Comparison of ENCODE assay signal across 7 mouse cellular contexts in the genomic region with DNA sequence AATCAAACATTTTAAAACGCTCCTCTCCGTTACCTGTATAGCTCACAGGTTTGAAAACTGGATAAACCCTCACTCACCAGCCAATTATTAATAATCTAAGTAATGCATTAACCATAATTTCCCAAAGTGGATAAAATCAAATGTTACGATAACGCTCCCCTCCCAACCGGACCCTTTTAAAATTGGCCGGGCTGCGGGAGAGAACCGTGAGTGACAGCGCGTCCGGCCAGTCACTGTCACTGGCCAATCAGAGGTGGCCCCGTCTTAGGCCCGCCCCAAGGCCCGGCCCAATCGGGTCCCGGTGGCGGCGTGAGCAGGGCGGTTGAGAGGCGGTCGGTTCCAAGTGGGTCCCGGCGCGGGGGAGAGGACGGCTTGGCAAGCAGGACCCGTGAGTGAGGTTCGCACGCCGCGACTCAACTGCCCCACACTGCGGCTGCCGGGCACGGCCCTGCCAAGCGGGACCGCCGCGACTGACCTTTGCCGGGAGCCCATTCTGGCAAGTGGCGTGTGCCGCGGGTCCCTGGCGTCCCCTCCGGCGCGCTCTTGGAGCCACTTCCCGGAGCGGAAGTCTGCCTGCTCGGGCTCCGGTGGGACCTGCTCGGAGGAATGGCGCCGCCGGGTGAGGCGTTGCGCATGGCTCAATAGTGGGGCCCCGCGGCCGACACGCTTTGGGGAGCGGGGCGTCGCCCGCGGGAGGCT. TPM values are rescaled to one million over a fixed set of nuclear protein-coding genes. Genes with fewer than 3 reads are reported as not detected.
DNase-seq lines count a peak whose midpoint lies in the region; ATAC-seq and TF ChIP-seq lines count a peak whose summit lies in the region.

Gene Rpn2 (plus strand): TSS at position 301 of the 699 bp plus-strand sequence.

- intact Hi-C loops in left cerebral cortex, postnatal 4 days (cut with DNase I), result loop anchor here (5.0 kb wide), 1 partner anchor 77 kb away; the partner anchor contains the start of gene Rbl1

- TF ChIP-seq POLR2A in small intestine, adult 2 months (IDR thresholded peaks at IDR 0.05; ENCODE audit: low read depth, low read length), result peak; percentile 29; the same call in 1 of the 2 replicates

- peak; percentile 99 for ATAC-seq in intestine, postnatal 0 days
- ATAC-seq in midbrain, embryonic 12.5 days (ENCODE audit: low FRiP score, low read depth), result peak; percentile 100

- WGBS in embryonic facial prominence, embryonic 10.5 days, result under 1% methylated on average over 64 of the region's 64 CpGs
- WGBS in intestine, postnatal 0 days, result under 1% methylated on average over 64 of the region's 64 CpGs
- WGBS in midbrain, embryonic 12.5 days, result under 1% methylated on average over 62 of the region's 64 CpGs
- under 1% methylated on average over 64 of the region's 64 CpGs for WGBS in small intestine, adult 2 months

- peak within 1 kb of the TSS; percentile 99 for H3K27ac ChIP-seq in embryonic facial prominence, embryonic 10.5 days (replicated peaks)
- peak within 1 kb of the TSS; percentile 92 for H3K27ac ChIP-seq in intestine, postnatal 0 days (ENCODE audit: low read depth, low read length)
- peak within 1 kb of the TSS; percentile 92 for H3K27ac ChIP-seq in midbrain, embryonic 12.5 days (replicated peaks)
- peak within 1 kb of the TSS; percentile 79 for H3K27ac ChIP-seq in small intestine, adult 2 months (ENCODE audit: insufficient read depth, low read depth, low read length)

- no peaks in the 10 kb centered on the region for H3K27me3 ChIP-seq in embryonic facial prominence, embryonic 10.5 days (replicated peaks; ENCODE audit: low read depth, poor library complexity, severe bottlenecking)
- H3K27me3 ChIP-seq in intestine, postnatal 0 days (replicated peaks; ENCODE audit: control insufficient read depth, insufficient read depth, low read length), result no peaks in the 10 kb centered on the region
- H3K27me3 ChIP-seq in midbrain, embryonic 12.5 days, result no peaks in the 10 kb centered on the region
- H3K27me3 ChIP-seq in small intestine, adult 2 months (ENCODE audit: control insufficient read depth, insufficient read depth, low read length), result no peaks in the 10 kb centered on the region

- peak within 1 kb of the TSS; percentile 99 for H3K4me3 ChIP-seq in embryonic facial prominence, embryonic 10.5 days
- peak within 1 kb of the TSS; percentile 94 for H3K4me3 ChIP-seq in intestine, postnatal 0 days (ENCODE audit: low read depth, low read length)
- H3K4me3 ChIP-seq in midbrain, embryonic 12.5 days, result peak within 1 kb of the TSS; percentile 91
- peak within 1 kb of the TSS; percentile 90 for H3K4me3 ChIP-seq in small intestine, adult 2 months (ENCODE audit: low read depth, low read length)

- DNase-seq in adrenal gland, postnatal 10 days, result peak; percentile 98
- DNase-seq in embryonic facial prominence, embryonic 10.5 days (ENCODE audit: low spot score), result peak; percentile 98
- no peak for DNase-seq in gonadal fat pad, adult 2 months (ENCODE audit: low read depth)
- peak; percentile 99 for DNase-seq in left cerebral cortex, postnatal 4 days

- peaks cover 20% of the 10 kb centered on the region for H3K4me1 ChIP-seq in embryonic facial prominence, embryonic 10.5 days
- H3K4me1 ChIP-seq in intestine, postnatal 0 days (replicated peaks; ENCODE audit: control insufficient read depth, insufficient read depth, low read length), result peaks cover 7% of the 10 kb centered on the region; the same call in 1 of the 2 replicates
- peaks cover 22% of the 10 kb centered on the region for H3K4me1 ChIP-seq in midbrain, embryonic 12.5 days
- H3K4me1 ChIP-seq in small intestine, adult 2 months (ENCODE audit: control insufficient read depth, insufficient read depth, insufficient read length, low read length), result peaks cover 4% of the 10 kb centered on the region; the same call in 1 of the 2 replicates

- no peaks in the 10 kb centered on the region for H3K9me3 ChIP-seq in embryonic facial prominence, embryonic 10.5 days
- no peaks in the 10 kb centered on the region for H3K9me3 ChIP-seq in intestine, postnatal 0 days (ENCODE audit: control insufficient read depth)
- H3K9me3 ChIP-seq in midbrain, embryonic 12.5 days, result no peaks in the 10 kb centered on the region

- peak; percentile 34 for TF ChIP-seq CTCF in intestine, postnatal 0 days (IDR thresholded peaks at IDR 0.05; ENCODE audit: low read depth)
- TF ChIP-seq CTCF in small intestine, adult 2 months (IDR thresholded peaks at IDR 0.05; ENCODE audit: extremely low read depth, insufficient read length, insufficient replicate concordance, low read depth, low read length), result no peak

- peak within 1 kb of the TSS; percentile 75 for H3K4me2 ChIP-seq in intestine, postnatal 0 days (replicated peaks; ENCODE audit: low read depth)
- H3K4me2 ChIP-seq in midbrain, embryonic 12.5 days (replicated peaks), result peak within 1 kb of the TSS; percentile 74

- peak within 1 kb of the TSS; percentile 89 for H3K9ac ChIP-seq in intestine, postnatal 0 days (ENCODE audit: low read depth, low read length)
- H3K9ac ChIP-seq in midbrain, embryonic 12.5 days (replicated peaks), result peak within 1 kb of the TSS; percentile 77

- peaks cover 32% of the 10 kb centered on the region for H3K36me3 ChIP-seq in embryonic facial prominence, embryonic 10.5 days (replicated peaks)
- peaks cover 13% of the 10 kb centered on the region; the same call in 1 of the 2 replicates for H3K36me3 ChIP-seq in intestine, postnatal 0 days (ENCODE audit: control insufficient read depth, insufficient read depth)
- peaks cover 21% of the 10 kb centered on the region for H3K36me3 ChIP-seq in midbrain, embryonic 12.5 days
- peaks cover 6% of the 10 kb centered on the region for H3K36me3 ChIP-seq in small intestine, adult 2 months (ENCODE audit: control insufficient read depth, insufficient read depth, low read length)

RNA-seq across cellular contexts. Expression of gene Rpn2, which starts in this region (rescaled TPM):
- total RNA-seq in adrenal gland, postnatal 10 days (2021), result 100 to 1,000 TPM; 189 to 199 TPM
- polyA plus RNA-seq in embryonic facial prominence, embryonic 10.5 days (2016; fragmentation: Nextera tagmentation; extraction: Ambion mirVana), result 266 and 277 TPM in 2 replicates
- polyA plus RNA-seq in gonadal fat pad, adult 2 months (2012; rRNA removed), result 449 and 499 TPM in 2 replicates
- 148 and 153 TPM in 2 replicates for polyA plus RNA-seq in intestine, postnatal 0 days (2015; fragmentation: Nextera tagmentation; extraction: Ambion mirVana)
- 100 to 1,000 TPM; 147 to 152 TPM for total RNA-seq in left cerebral cortex, postnatal 4 days (2021)
- polyA plus RNA-seq in midbrain, embryonic 12.5 days (2016; fragmentation: Nextera tagmentation; extraction: Ambion mirVana), result 222 and 226 TPM in 2 replicates
- 85.3 and 141 TPM in 2 replicates for polyA plus RNA-seq in small intestine, adult 2 months (2012; rRNA removed)
